Mouse (Mus musculus): Measurements from ENCODE around the gene Egr2. TPM values are rescaled to one million over a fixed set of nuclear protein-coding genes. Genes with fewer than 3 reads are reported as not detected.

The Egr2 gene
- 0.34 and 0.58 TPM in 2 replicates for polyA plus RNA-seq (2015; fragmentation: Nextera tagmentation; extraction: Ambion mirVana)

DNA sequence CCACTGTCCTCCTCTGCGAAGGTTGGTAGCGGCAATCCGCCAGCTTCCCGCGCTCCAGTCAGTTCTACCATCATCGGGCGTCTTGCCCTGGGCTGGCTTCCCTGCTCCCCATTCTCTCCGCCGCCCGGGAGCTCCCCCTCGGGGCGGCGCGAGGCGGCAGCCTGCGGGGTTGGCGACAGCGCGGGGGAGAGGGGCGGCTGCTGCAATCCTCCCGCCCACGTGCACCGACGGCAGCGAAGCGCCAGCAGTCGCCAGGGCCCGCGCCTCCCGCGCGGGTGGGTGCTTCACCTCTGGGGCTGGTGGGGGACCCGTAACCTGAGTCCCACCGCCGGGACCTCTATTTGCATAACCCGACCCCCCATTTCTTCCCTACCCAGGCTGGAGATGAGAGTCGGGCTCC lies at the start of gene Egr2:
Egr2 (plus strand) TSS at position 220 of the 400 bp plus-strand sequence.
- H3K27ac ChIP-seq (replicated peaks): no peak within 1 kb of the TSS
- TF ChIP-seq CTCF (IDR thresholded peaks at IDR 0.05; ENCODE audit: low read depth) (peak; percentile 46), EP300 (optimal IDR thresholded peaks at IDR 0.05) (no peak)
- H3K9me3 ChIP-seq (ENCODE audit: control insufficient read depth, low read length): no peaks in the 10 kb centered on the region
- peak within 1 kb of the TSS; percentile 94 for H3K4me2 ChIP-seq (replicated peaks; ENCODE audit: low read depth)
- peaks cover 7% of the 10 kb centered on the region; the same call in 1 of the 2 replicates for H3K4me1 ChIP-seq (replicated peaks; ENCODE audit: control insufficient read depth, insufficient read depth)
- WGBS: under 1% methylated on average over 28 of the region's 37 CpGs
- ATAC-seq (ENCODE audit: low FRiP score, low TSS enrichment) (no peak), DNase-seq (ENCODE audit: low spot score) (no peak)
- peaks cover 16% of the 10 kb centered on the region; the same call in 1 of the 2 replicates for H3K27me3 ChIP-seq (ENCODE audit: control insufficient read depth, insufficient read depth, low read length)
- peak within 1 kb of the TSS; percentile 64 for H3K4me3 ChIP-seq (ENCODE audit: low read depth, low read length)
- H3K9ac ChIP-seq (ENCODE audit: low read length): 0 out of 2 replicates have a peak within 1 kb of the TSS, but pooled peaks have one; percentile 58
- no peaks in the 10 kb centered on the region for H3K36me3 ChIP-seq (ENCODE audit: control insufficient read depth, insufficient read depth, low read length)

DNA sequence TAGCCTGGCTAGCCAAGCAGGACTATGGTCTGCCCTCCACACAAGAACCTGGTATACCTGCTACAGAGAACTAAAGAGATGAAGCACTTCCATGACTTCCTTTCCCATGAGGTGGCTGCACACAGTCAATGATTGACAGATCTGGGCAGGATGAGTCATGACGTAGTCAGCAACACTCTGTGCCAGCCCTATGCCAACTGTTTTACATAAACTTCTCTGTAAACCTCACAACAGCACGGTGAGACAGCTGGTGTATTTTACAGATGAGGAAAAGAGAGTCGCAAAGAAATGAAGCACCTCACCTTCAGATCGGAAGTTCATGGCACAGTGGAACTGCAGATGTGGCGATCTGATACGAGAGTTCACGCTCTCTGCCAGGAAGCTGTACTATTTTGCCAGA lies 47.8 kb upstream of the Egr2 start:
- no peak for DNase-seq (ENCODE audit: low spot score)
- 79% methylated on average over 7 of the region's 7 CpGs for WGBS
- ATAC-seq (ENCODE audit: low FRiP score, low TSS enrichment): no peak

DNA sequence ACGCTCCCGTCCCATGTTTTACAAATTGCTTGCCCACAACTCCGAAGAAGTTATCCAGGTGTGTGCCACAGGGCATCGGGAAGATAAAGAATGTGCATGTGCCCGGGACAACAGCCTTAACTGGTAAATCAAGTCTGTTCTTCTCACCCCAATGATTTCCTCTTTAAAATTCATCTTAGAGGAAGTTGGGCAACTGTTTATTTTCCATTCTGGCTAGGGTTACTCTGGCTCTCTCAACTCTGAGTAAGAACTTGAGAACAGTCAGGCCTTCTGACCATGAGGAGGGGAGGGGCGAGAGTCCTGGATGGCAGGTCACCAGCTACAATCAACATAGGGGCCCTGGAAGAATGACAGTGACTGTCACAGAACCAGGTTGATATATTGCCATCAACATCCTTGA lies 45.4 kb upstream of the Egr2 start:
- Histone ChIP-seq H3K36me3 (ENCODE audit: control insufficient read depth, insufficient read depth, low read length) (no peaks in the 10 kb centered on the region), H3K4me2 (replicated peaks; ENCODE audit: low read depth) (no peak overlapping the region), H3K27ac (replicated peaks) (no peak overlapping the region), H3K27me3 (ENCODE audit: control insufficient read depth, insufficient read depth, low read length) (no peaks in the 10 kb centered on the region), H3K9me3 (ENCODE audit: control insufficient read depth, low read length) (no peaks in the 10 kb centered on the region), H3K9ac (ENCODE audit: low read length) (no peak overlapping the region), H3K4me3 (ENCODE audit: low read depth, low read length) (no peak overlapping the region), H3K4me1 (replicated peaks; ENCODE audit: control insufficient read depth, insufficient read depth) (no peaks in the 10 kb centered on the region)
- ATAC-seq (ENCODE audit: low FRiP score, low TSS enrichment) (no peak), DNase-seq (ENCODE audit: low spot score) (no peak)
- WGBS: 60% methylated on average over 6 of the region's 6 CpGs
- TF ChIP-seq CTCF (IDR thresholded peaks at IDR 0.05; ENCODE audit: low read depth) (no peak), EP300 (optimal IDR thresholded peaks at IDR 0.05) (no peak)

More for the DNA sequence above, 47.8 kb upstream of the Egr2 start:
- H3K9me3 ChIP-seq (ENCODE audit: control insufficient read depth, low read length): no peaks in the 10 kb centered on the region
- no peak overlapping the region for H3K27ac ChIP-seq (replicated peaks)
- TF ChIP-seq EP300 (optimal IDR thresholded peaks at IDR 0.05) (no peak), CTCF (IDR thresholded peaks at IDR 0.05; ENCODE audit: low read depth) (no peak)
- H3K4me2 ChIP-seq (replicated peaks; ENCODE audit: low read depth): no peak overlapping the region
- no peaks in the 10 kb centered on the region for H3K36me3 ChIP-seq (ENCODE audit: control insufficient read depth, insufficient read depth, low read length)
- no peak overlapping the region for H3K9ac ChIP-seq (ENCODE audit: low read length)
- H3K4me3 ChIP-seq (ENCODE audit: low read depth, low read length): no peak overlapping the region
- no peaks in the 10 kb centered on the region for H3K4me1 ChIP-seq (replicated peaks; ENCODE audit: control insufficient read depth, insufficient read depth)
- no peaks in the 10 kb centered on the region for H3K27me3 ChIP-seq (ENCODE audit: control insufficient read depth, insufficient read depth, low read length)

DNA sequence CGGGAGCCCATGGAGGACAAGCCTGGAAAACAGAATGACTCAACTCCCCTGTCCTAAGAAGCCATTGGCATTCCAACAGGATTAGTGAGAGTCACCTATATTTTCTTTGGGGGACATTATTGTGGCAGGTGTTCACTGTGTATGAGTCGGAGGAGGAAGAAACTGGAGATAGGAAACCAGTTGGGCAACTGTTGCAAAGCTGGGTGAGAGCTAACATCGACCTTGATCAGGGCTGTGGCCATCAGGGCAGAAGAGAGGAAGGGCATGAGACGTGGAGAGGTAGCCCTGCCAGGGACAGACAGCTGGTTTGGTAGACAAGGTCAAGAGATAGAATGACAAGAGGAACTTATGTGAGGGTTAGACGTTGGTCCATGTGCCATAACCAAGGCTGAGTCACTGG lies 44.6 kb upstream of the Egr2 start:
- no peaks in the 10 kb centered on the region for H3K9me3 ChIP-seq (ENCODE audit: control insufficient read depth, low read length)

DNA sequence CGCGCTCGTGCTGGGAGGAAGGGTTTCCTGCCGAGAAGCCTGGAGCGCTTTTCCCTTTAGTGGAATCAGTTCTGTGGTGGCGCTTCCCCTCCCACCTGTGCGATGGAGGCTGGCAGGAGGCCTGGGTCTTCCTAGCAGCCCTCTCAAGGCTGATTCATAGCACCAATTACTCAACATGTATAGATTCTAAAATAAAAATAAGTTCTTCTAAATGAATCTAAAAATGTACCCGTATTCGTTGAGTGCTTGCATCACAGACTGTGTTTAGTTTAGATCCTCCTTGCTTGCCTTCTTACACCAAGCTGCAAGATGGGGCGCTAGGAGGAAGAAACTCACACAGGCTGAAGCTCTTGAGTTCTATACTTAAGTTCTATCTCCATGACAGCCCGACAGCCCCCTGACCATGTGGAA lies 43.1 kb upstream of the Egr2 start:
- H3K4me3 ChIP-seq (ENCODE audit: low read depth, low read length): no peak overlapping the region
- no peaks in the 10 kb centered on the region for H3K9me3 ChIP-seq (ENCODE audit: control insufficient read depth, low read length)
- H3K36me3 ChIP-seq (ENCODE audit: control insufficient read depth, insufficient read depth, low read length): no peaks in the 10 kb centered on the region
- H3K4me1 ChIP-seq (replicated peaks; ENCODE audit: control insufficient read depth, insufficient read depth): no peaks in the 10 kb centered on the region
- no peak overlapping the region for H3K27ac ChIP-seq (replicated peaks)
- TF ChIP-seq EP300 (optimal IDR thresholded peaks at IDR 0.05) (no peak), CTCF (IDR thresholded peaks at IDR 0.05; ENCODE audit: low read depth) (no peak)
- no peak overlapping the region for H3K4me2 ChIP-seq (replicated peaks; ENCODE audit: low read depth)
- 74% methylated on average over 11 of the region's 11 CpGs for WGBS
- no peak overlapping the region for H3K9ac ChIP-seq (ENCODE audit: low read length)
- H3K27me3 ChIP-seq (ENCODE audit: control insufficient read depth, insufficient read depth, low read length): no peaks in the 10 kb centered on the region
- ATAC-seq (ENCODE audit: low FRiP score, low TSS enrichment) (no peak), DNase-seq (ENCODE audit: low spot score) (no peak)

More for the DNA sequence above, 44.6 kb upstream of the Egr2 start:
- Histone ChIP-seq H3K27me3 (ENCODE audit: control insufficient read depth, insufficient read depth, low read length) (no peaks in the 10 kb centered on the region), H3K4me3 (ENCODE audit: low read depth, low read length) (no peak overlapping the region), H3K36me3 (ENCODE audit: control insufficient read depth, insufficient read depth, low read length) (no peaks in the 10 kb centered on the region), H3K4me1 (replicated peaks; ENCODE audit: control insufficient read depth, insufficient read depth) (no peaks in the 10 kb centered on the region), H3K27ac (replicated peaks) (no peak overlapping the region), H3K9ac (ENCODE audit: low read length) (no peak overlapping the region), H3K4me2 (replicated peaks; ENCODE audit: low read depth) (no peak overlapping the region)
- WGBS: 70% methylated on average over 5 of the region's 5 CpGs
- no peak for TF ChIP-seq EP300 (optimal IDR thresholded peaks at IDR 0.05)
- TF ChIP-seq CTCF (IDR thresholded peaks at IDR 0.05; ENCODE audit: low read depth): no peak
- ATAC-seq (ENCODE audit: low FRiP score, low TSS enrichment) (no peak), DNase-seq (ENCODE audit: low spot score) (no peak)

DNA sequence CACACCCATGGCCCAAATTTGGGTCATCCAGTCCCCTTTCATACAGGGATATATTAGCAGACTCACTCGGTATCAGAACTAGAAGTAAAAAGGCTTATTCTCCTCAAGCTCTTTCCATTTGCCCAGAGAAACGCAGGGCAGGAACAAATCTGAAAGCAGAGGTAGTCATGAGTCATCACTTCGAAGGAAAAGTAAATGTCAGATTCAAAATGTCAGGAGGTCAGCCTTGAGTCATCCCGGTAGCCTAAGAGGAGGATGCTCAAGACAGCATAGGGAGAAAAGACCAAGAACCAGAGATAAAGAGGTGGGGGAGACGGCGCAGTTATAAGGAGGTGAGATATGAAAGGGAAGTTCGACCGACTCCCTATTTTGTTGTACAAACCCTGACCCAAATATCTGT lies 41.7 kb upstream of the Egr2 start:
- Histone ChIP-seq H3K27me3 (ENCODE audit: control insufficient read depth, insufficient read depth, low read length) (no peaks in the 10 kb centered on the region), H3K9me3 (ENCODE audit: control insufficient read depth, low read length) (no peaks in the 10 kb centered on the region), H3K9ac (ENCODE audit: low read length) (no peak overlapping the region), H3K27ac (replicated peaks) (no peak overlapping the region), H3K4me3 (ENCODE audit: low read depth, low read length) (no peak overlapping the region), H3K36me3 (ENCODE audit: control insufficient read depth, insufficient read depth, low read length) (no peaks in the 10 kb centered on the region), H3K4me2 (replicated peaks; ENCODE audit: low read depth) (no peak overlapping the region), H3K4me1 (replicated peaks; ENCODE audit: control insufficient read depth, insufficient read depth) (no peaks in the 10 kb centered on the region)
- WGBS: 73% methylated on average over 8 of the region's 8 CpGs
- ATAC-seq (ENCODE audit: low FRiP score, low TSS enrichment) (no peak), DNase-seq (ENCODE audit: low spot score) (no peak)
- TF ChIP-seq EP300 (optimal IDR thresholded peaks at IDR 0.05) (no peak), CTCF (IDR thresholded peaks at IDR 0.05; ENCODE audit: low read depth) (no peak)
